Mouse (Mus musculus) neural tube, embryonic 11.5 days (tissue): ENCODE results near the gene Tfpi2. TPM values are rescaled to one million over a fixed set of nuclear protein-coding genes. Genes with fewer than 3 reads are reported as not detected.

Experiments
- ATAC-seq: fragments of 200-750 bp; cut with Nextera tagmentation; 2 replicates; pipeline ENCODE4 v1.8.0; 2017; ENCODE audit warnings: moderate number of reproducible peaks, mild to moderate bottlenecking, moderate TSS enrichment, moderate library complexity; ENCODE audit not compliant: insufficient read depth, low FRiP score, low TSS enrichment
- DNase-seq: peaks from one replicate; pipeline ENCODE4 v3.0.0-alpha.2; 2015; ENCODE audit warnings: low spot score
- H3K27ac ChIP-seq: fragments of 300-500 bp; sonication (generic); 2 replicates; pipeline ENCODE4 v1.5.1; 2014; ENCODE audit warnings: low read depth, mild to moderate bottlenecking, low read length
- H3K27me3 ChIP-seq: fragments of 300-500 bp; sonication (generic); 2 replicates; pipeline ENCODE4 v1.6.1; 2014; ENCODE audit warnings: mild to moderate bottlenecking, low read length, mixed read lengths; ENCODE audit not compliant: control insufficient read depth, insufficient read depth
- H3K36me3 ChIP-seq: fragments of 300-500 bp; sonication (generic); 2 replicates; pipeline ENCODE4 v1.6.1; 2014; ENCODE audit warnings: mild to moderate bottlenecking, low read length, moderate library complexity, mixed read lengths; ENCODE audit not compliant: control insufficient read depth, insufficient read depth
- H3K4me1 ChIP-seq: fragments of 300-500 bp; sonication (generic); 2 replicates; pipeline ENCODE4 v1.6.1; 2014; ENCODE audit warnings: low read length, mixed read lengths; ENCODE audit not compliant: control insufficient read depth, insufficient read depth
- H3K4me2 ChIP-seq: fragments of 300-500 bp; sonication (generic); 2 replicates; pipeline ENCODE4 v1.6.1; 2014; ENCODE audit warnings: low read depth, mild to moderate bottlenecking, moderate library complexity
- H3K4me3 ChIP-seq: fragments of 300-500 bp; sonication (generic); 2 replicates; pipeline ENCODE4 v1.5.1; 2014; ENCODE audit warnings: low read depth, low read length
- H3K9ac ChIP-seq: fragments of 300-500 bp; sonication (generic); 2 replicates; pipeline ENCODE4 v1.6.1; 2014; ENCODE audit warnings: mild to moderate bottlenecking, low read length
- H3K9me3 ChIP-seq: fragments of 300-500 bp; sonication (generic); 2 replicates; pipeline ENCODE4 v1.6.1; 2016; ENCODE audit warnings: low read length; ENCODE audit not compliant: control insufficient read depth
- WGBS: fragments of 180-500 bp; shearing (Covaris S2); extraction: QIAGEN DNeasy Blood & Tissue Kit; methylation state at CpG from one replicate; pipeline ENCODE4 v1.1.7; 2014; 5-methylcytosine and 5-hydroxymethylcytosine counted together
- polyA plus RNA-seq: library from polyadenylated mRNA; unstranded; fragments of >200 nt; fragmentation: Nextera tagmentation; extraction: Ambion mirVana; gene quantifications from 2 replicates; pipeline ENCODE4 v1.2.1, GENCODE M21; 2014

Gene Tfpi2
- polyA plus RNA-seq, 1 experiment from 2014 or later: 0.74 TPM

DNA sequence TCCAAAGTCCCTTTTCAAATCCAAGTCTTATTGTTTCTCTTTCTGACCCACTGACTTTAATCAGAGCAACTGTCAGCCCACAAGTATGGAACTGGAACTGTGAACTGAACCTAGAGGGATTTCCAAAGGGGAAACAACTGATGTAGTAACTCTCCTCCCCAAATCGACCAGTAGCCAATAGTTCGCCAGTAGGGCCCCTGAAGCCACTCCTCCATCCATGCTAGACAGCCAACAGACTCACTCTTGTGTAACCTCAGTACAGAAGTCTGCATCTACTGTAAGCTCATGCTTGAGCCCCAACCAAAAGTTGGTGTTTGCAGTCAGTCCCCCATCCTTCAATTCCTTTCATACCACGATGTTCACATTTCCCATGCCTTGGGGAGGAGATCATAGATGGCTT, 12.0 kb upstream of the Tfpi2 start:
- Histone ChIP-seq H3K4me2 (no peak overlapping the region), H3K4me3 (no peak overlapping the region), H3K9ac (no peak overlapping the region), H3K36me3 (no peaks in the 10 kb centered on the region), H3K9me3 (no peaks in the 10 kb centered on the region), H3K27me3 (no peaks in the 10 kb centered on the region), H3K27ac (no peak overlapping the region), H3K4me1 (no peaks in the 10 kb centered on the region)
- WGBS: 75% methylated on average over 3 of the region's 3 CpGs
- no peak for DNase-seq
- no peak for ATAC-seq

DNA sequence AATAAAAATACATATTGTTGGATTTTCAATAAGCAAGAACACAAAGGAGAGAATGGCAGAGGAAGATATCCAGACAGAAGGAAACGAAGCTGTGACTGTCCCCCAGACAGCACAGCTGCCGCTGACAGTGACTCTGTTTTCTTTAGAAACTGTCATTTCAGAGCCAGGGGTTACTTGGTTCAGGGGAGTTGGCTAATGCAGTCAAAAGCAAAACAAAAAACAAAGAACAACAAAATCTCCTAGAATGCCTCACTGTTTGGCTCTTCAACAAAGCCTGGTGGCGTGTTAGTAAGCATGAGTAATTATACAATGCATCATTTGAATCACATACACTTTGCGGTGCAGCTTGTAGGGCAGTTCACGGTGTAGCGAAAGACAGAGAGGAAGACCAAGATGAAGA, 10.6 kb upstream of the Tfpi2 start:
- Histone ChIP-seq H3K4me3 (no peak overlapping the region), H3K4me2 (no peak overlapping the region), H3K36me3 (no peaks in the 10 kb centered on the region), H3K27ac (no peak overlapping the region), H3K9me3 (no peaks in the 10 kb centered on the region), H3K27me3 (no peaks in the 10 kb centered on the region), H3K9ac (no peak overlapping the region), H3K4me1 (no peaks in the 10 kb centered on the region)
- ATAC-seq: no peak
- DNase-seq: peak; percentile 15
- 72% methylated on average over 6 of the region's 6 CpGs for WGBS

DNA sequence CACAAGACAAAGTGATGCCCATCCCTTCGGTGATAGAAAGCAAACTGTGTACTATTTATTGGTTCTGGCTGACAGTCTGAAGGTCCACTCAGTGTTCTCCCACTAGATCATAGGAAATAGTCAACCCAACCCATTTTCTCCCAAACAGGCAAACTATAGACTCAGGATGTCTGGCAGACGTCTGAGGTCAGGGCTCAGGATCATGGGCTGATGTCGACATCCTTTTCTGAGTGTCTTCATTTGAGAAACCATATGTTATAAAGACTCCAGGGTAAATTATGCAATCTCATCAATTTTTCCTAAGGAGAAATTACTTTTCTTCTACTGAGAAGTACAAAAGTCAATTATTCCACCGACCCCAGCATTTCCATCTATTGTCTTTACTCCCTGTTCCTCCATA, 9.4 kb upstream of the Tfpi2 start:
- no peak overlapping the region for H3K4me2 ChIP-seq
- no peak overlapping the region for H3K27ac ChIP-seq
- no peaks in the 10 kb centered on the region for H3K9me3 ChIP-seq
- H3K27me3 ChIP-seq: no peaks in the 10 kb centered on the region
- no peak overlapping the region for H3K9ac ChIP-seq
- H3K4me3 ChIP-seq: no peak overlapping the region
- 81% methylated on average over 4 of the region's 4 CpGs for WGBS
- no peak for ATAC-seq
- H3K4me1 ChIP-seq: no peaks in the 10 kb centered on the region
- H3K36me3 ChIP-seq: no peaks in the 10 kb centered on the region
- DNase-seq: no peak

DNA sequence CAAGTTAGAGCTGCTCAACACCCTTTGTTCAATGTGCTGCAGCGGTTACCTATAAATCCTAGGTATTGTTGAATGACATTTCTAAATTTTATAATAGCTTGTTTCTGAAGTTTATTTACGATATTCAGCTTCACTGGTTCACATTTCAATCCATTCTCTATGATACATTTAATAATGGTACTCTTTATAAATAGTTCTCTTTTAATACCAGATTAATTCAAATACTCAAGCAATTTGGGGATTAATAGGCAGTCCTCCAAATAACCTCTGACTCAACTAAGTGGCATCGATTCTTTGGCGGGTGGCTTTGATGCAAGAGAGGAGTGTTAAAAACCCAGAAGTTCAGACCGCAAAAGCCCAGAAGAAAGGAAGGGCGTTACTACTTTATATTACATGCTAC, 4.8 kb upstream of the Tfpi2 start, which contains the start of gene Gngt1:
Gene Gngt1 (plus strand): TSS at position 301 of the 400 bp plus-strand sequence.
- DNase-seq (no peak), ATAC-seq (no peak)
- 88% methylated on average over 6 of the region's 6 CpGs for WGBS
- Histone ChIP-seq H3K4me1 (no peaks in the 10 kb centered on the region), H3K9ac (no peak within 1 kb of the TSS), H3K36me3 (no peaks in the 10 kb centered on the region), H3K4me2 (no peak within 1 kb of the TSS), H3K9me3 (no peaks in the 10 kb centered on the region), H3K27me3 (no peaks in the 10 kb centered on the region), H3K27ac (no peak within 1 kb of the TSS), H3K4me3 (no peak within 1 kb of the TSS)

DNA sequence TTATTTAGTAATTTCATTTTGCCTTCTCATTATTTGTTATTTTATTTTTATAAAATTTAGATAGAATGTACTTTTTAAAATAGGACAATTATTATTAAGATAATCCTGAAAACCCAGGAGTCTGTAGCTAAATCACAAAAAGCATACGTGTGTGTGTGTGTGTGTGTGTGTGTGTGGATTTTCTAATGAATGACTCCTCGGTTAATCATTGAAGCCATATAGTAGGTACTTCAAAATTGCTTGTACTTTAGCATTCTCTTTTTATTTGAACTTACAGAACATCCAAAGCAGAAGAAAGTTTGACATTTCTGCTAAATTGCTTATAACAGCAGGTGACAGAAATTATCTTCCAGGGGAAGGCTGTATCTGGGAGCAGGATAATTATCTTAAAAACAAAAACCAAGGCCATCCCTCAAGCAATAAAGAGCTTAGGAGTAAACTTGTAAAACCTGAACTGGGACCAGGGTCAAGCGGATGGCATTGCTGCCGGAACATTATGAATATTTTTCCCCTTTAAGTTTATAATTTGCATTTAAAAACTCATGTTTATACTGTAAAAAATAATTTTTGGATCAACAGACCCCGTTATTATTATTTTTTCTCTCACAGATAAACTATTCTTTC, 5.9 kb downstream of the Tfpi2 start:
- DNase-seq: no peak
- whole genome bisulfite sequencing: 87% methylated on average over 5 of the region's 5 CpGs

DNA sequence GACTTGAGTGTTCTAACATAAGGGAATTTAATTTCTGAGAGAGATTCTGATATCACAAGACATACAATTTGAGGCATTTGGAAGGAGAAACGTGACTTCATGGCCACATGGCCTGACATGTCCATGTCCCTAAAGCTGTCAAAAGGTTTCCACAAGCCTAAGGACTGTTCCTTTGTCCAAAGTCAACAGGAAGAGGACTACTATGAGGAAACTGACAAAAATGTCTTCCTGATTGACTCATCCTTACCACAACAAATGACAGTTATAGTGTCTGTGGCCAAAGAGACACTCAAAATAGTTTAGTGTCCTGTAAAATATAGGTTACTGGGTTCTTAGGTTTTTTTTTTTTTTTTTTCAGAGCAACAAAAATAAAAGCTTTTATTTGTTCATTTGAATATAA, 15.0 kb downstream of the Tfpi2 start:
- Histone ChIP-seq H3K36me3 (no peaks in the 10 kb centered on the region), H3K9ac (no peak overlapping the region), H3K27ac (no peak overlapping the region), H3K9me3 (no peaks in the 10 kb centered on the region), H3K4me1 (no peaks in the 10 kb centered on the region), H3K4me3 (no peak overlapping the region), H3K27me3 (no peaks in the 10 kb centered on the region), H3K4me2 (no peak overlapping the region)
- 86% methylated on average over 1 of the region's 1 CpGs for WGBS
- DNase-seq (no peak), ATAC-seq (no peak)

More for the DNA sequence above, 5.9 kb downstream of the Tfpi2 start:
- Histone ChIP-seq H3K9ac (no peak overlapping the region), H3K27me3 (no peaks in the 10 kb centered on the region), H3K9me3 (no peaks in the 10 kb centered on the region), H3K27ac (no peak overlapping the region), H3K4me2 (no peak overlapping the region), H3K4me3 (no peak overlapping the region), H3K4me1 (no peaks in the 10 kb centered on the region), H3K36me3 (no peaks in the 10 kb centered on the region)
- no peak for ATAC-seq

DNA sequence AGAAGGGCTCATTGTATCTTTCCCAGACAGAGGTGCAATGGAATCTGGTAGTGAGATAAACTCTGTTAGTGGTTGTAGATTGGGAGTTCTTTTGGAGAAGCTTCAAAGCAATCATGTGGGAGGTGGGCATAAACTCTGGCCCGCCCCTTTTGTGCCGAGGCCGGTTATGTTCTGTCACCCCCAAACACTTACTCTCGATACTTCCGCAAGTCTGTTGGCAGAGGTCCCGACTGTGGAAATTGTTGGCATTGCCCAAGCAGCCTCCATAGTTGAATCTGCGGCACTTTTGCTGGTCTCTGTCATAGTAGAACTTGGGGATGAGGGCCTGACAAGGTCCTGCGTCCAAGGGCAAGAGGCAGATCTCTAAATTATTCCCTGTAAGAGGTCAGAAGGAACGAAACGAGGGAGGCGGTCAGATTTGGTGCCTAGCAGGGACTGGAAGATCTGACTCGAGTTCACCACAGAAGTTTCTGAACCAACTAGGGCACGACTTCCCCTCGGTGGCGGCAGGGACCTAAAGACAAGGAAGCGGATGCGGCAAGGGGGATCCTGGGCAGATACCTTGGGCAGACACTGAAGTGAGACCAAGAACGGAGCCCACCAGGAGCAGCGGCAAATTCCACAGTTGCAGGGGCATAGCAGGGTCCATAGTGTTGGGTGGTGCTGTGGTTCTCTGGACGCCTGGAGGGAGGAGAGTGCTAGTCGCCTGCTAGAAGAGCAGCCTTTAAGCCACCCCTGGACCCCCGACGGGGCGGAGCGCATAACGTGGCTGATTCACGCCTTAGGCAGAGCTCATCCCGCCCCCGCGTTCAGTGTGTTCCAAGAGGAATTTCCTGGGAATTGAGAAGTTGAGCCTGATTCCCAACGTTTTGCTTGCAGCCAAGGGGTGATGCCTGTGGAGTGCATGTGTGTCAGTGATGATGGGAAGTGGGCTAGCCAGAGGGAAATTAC, 20.8 kb downstream of the Tfpi2 start:
- no peaks in the 10 kb centered on the region for H3K4me1 ChIP-seq
- 28% methylated on average over 31 of the region's 31 CpGs for WGBS
- no peak overlapping the region for H3K9ac ChIP-seq
- DNase-seq (peak; percentile 25), ATAC-seq (no peak)
- H3K36me3 ChIP-seq: no peaks in the 10 kb centered on the region
- no peaks in the 10 kb centered on the region for H3K27me3 ChIP-seq
- no peak overlapping the region for H3K27ac ChIP-seq
- no peak overlapping the region for H3K4me3 ChIP-seq
- H3K9me3 ChIP-seq: no peaks in the 10 kb centered on the region
- peak overlapping the region; percentile 15; the same call in 1 of the 2 replicates for H3K4me2 ChIP-seq

DNA sequence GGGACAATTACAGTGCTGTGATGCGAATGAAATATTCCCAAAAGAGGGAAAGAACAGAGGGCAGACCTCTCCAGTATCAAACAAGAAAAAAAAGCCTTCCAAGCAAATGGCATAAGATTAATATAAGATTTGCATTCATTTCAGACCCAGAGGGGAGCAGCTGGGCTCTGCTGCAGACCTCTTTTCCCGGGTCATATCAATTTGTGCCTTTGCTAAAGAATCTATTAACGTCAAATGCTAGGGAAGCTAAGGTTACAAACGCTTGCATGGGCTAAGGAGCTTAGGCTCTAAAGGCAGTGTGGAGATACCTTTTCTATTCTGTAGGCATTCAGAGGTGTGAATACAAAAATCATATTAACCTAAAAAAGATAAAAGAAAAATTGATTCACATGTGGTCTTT, 33.8 kb downstream of the Tfpi2 start:
- WGBS: 56% methylated on average over 4 of the region's 4 CpGs
- no peak for ATAC-seq

More for the DNA sequence above, 33.8 kb downstream of the Tfpi2 start:
- no peak overlapping the region for H3K4me3 ChIP-seq
- H3K9me3 ChIP-seq: no peaks in the 10 kb centered on the region
- H3K9ac ChIP-seq: no peak overlapping the region
- no peaks in the 10 kb centered on the region for H3K4me1 ChIP-seq
- no peaks in the 10 kb centered on the region for H3K27me3 ChIP-seq
- DNase-seq: no peak
- no peak overlapping the region for H3K4me2 ChIP-seq
- H3K36me3 ChIP-seq: no peaks in the 10 kb centered on the region
- H3K27ac ChIP-seq: no peak overlapping the region
